Mouse (Mus musculus) liver, embryonic 16.5 days (tissue): ENCODE measurements around the gene Shmt2. TPM values are rescaled to one million over a fixed set of nuclear protein-coding genes. Genes with fewer than 3 reads are reported as not detected.

ENCODE experiments used
- ATAC-seq: fragments of 200-750 bp; cut with Nextera tagmentation; 2 replicates; pipeline ENCODE4 v1.8.0; 2017; ENCODE audit warnings: low read depth, mild to moderate bottlenecking, moderate number of reproducible peaks, moderate library complexity
- H3K27ac ChIP-seq: fragments of 300-500 bp; sonication (generic); 2 replicates; pipeline ENCODE4 v1.5.1; 2014; ENCODE audit warnings: mild to moderate bottlenecking, low read length
- H3K27me3 ChIP-seq: fragments of 300-500 bp; sonication (generic); 2 replicates; pipeline ENCODE4 v1.6.1; 2014; ENCODE audit warnings: low read depth, low read length, mixed read lengths; ENCODE audit not compliant: control insufficient read depth, insufficient read depth
- H3K36me3 ChIP-seq: fragments of 300-500 bp; sonication (generic); 2 replicates; pipeline ENCODE4 v1.6.1; 2014; ENCODE audit warnings: mild to moderate bottlenecking; ENCODE audit not compliant: control insufficient read depth, insufficient read depth
- H3K4me1 ChIP-seq: fragments of 300-500 bp; sonication (generic); 2 replicates; pipeline ENCODE4 v1.6.1; 2014; ENCODE audit warnings: low read depth, low read length, mixed read lengths; ENCODE audit not compliant: control insufficient read depth
- H3K4me2 ChIP-seq: fragments of 300-500 bp; sonication (generic); 2 replicates; pipeline ENCODE4 v1.6.1; 2014; ENCODE audit warnings: low read depth, low read length, mixed read lengths
- H3K4me3 ChIP-seq: fragments of 300-500 bp; sonication (generic); 2 replicates; pipeline ENCODE4 v1.5.1; 2014; ENCODE audit warnings: low read depth, mild to moderate bottlenecking, low read length
- H3K9ac ChIP-seq: fragments of 300-500 bp; sonication (generic); 2 replicates; pipeline ENCODE4 v1.6.1; 2014; ENCODE audit warnings: low read depth, low read length
- H3K9me3 ChIP-seq: fragments of 300-500 bp; sonication (generic); replicated peaks from 2 replicates; pipeline ENCODE4 v1.6.1; 2016; ENCODE audit warnings: low read length; ENCODE audit not compliant: control insufficient read depth
- WGBS: fragments of 180-500 bp; shearing (Covaris S2); extraction: QIAGEN DNeasy Blood & Tissue Kit; methylation state at CpG from one replicate; pipeline ENCODE4 v1.1.7; 2014; ENCODE audit not compliant: insufficient replicate concordance; 5-methylcytosine and 5-hydroxymethylcytosine counted together
- polyA plus RNA-seq: library from polyadenylated mRNA; unstranded; fragments of >200 nt; fragmentation: Nextera tagmentation; extraction: Ambion mirVana; gene quantifications from 2 replicates; pipeline ENCODE4 v1.2.1, GENCODE M21; 2015

The Shmt2 gene
- polyA plus RNA-seq, 1 experiment from 2014 or later = 183 TPM

- 6% methylated on average over 11 of the region's 11 CpGs for WGBS
- H3K36me3 ChIP-seq = no peaks in the 10 kb centered on the region
- H3K9ac ChIP-seq = no peak overlapping the region
- no peak for ATAC-seq
- no peak overlapping the region for H3K4me3 ChIP-seq
- H3K27me3 ChIP-seq = peaks cover 71% of the 10 kb centered on the region
- H3K4me2 ChIP-seq = peak overlapping the region; percentile 65; the same call in 1 of the 2 replicates
- H3K9me3 ChIP-seq = no peaks in the 10 kb centered on the region
- H3K27ac ChIP-seq = no peak overlapping the region
- H3K4me1 ChIP-seq = peaks cover 46% of the 10 kb centered on the region
Measured at GRCm38 (mm10) chr10:127510895-127511617, 11.2 kb downstream of the Shmt2 start.

- Histone ChIP-seq H3K27ac (no peak overlapping the region), H3K4me3 (peak overlapping the region; percentile 38), H3K4me1 (peaks cover 36% of the 10 kb centered on the region), H3K9me3 (no peaks in the 10 kb centered on the region), H3K4me2 (peak overlapping the region; percentile 59; the same call in 1 of the 2 replicates), H3K9ac (no peak overlapping the region), H3K36me3 (no peaks in the 10 kb centered on the region), H3K27me3 (peaks cover 65% of the 10 kb centered on the region)
- ATAC-seq = no peak
- WGBS = 13% methylated on average over 17 of the region's 17 CpGs
Measured at GRCm38 (mm10) chr10:127509837-127510701, 12.2 kb downstream of the Shmt2 start.

- H3K9me3 ChIP-seq = no peaks in the 10 kb centered on the region
- H3K4me3 ChIP-seq = peak overlapping the region; percentile 38
- no peaks in the 10 kb centered on the region for H3K36me3 ChIP-seq
- peak overlapping the region; percentile 59 for H3K4me2 ChIP-seq
- 2% methylated on average over 35 of the region's 35 CpGs for WGBS
- ATAC-seq = no peak
- no peak overlapping the region for H3K9ac ChIP-seq
- H3K27ac ChIP-seq = no peak overlapping the region
- H3K4me1 ChIP-seq = peaks cover 28% of the 10 kb centered on the region
- H3K27me3 ChIP-seq = peaks cover 61% of the 10 kb centered on the region
Measured at GRCm38 (mm10) chr10:127509051-127509836, 13.0 kb downstream of the Shmt2 start.

GRCm38 (mm10) chr10:127508239-127508638 lies 14.0 kb downstream of the Shmt2 start:
- H3K4me3 ChIP-seq = no peak overlapping the region

GRCm38 (mm10) chr10:127500894-127501893 lies 21.1 kb downstream of the Shmt2 start, which contains the start of gene Stac3:
Gene Stac3 (plus strand): TSS chr10:127501686.
- Histone ChIP-seq H3K36me3 (peaks cover 13% of the 10 kb centered on the region), H3K27ac (no peak within 1 kb of the TSS), H3K9me3 (no peaks in the 10 kb centered on the region), H3K4me2 (no peak within 1 kb of the TSS), H3K4me1 (no peaks in the 10 kb centered on the region), H3K9ac (no peak within 1 kb of the TSS), H3K27me3 (no peaks in the 10 kb centered on the region), H3K4me3 (no peak within 1 kb of the TSS)
- 55% methylated on average over 13 of the region's 13 CpGs for WGBS
- no peak for ATAC-seq

More at GRCm38 (mm10) chr10:127508239-127508638, 14.0 kb downstream of the Shmt2 start:
- H3K9me3 ChIP-seq = no peaks in the 10 kb centered on the region
- H3K36me3 ChIP-seq = no peaks in the 10 kb centered on the region
- H3K27me3 ChIP-seq = peaks cover 52% of the 10 kb centered on the region
- H3K4me2 ChIP-seq = peak overlapping the region; percentile 59; the same call in 1 of the 2 replicates
- ATAC-seq = no peak
- no peak overlapping the region for H3K9ac ChIP-seq
- peaks cover 18% of the 10 kb centered on the region for H3K4me1 ChIP-seq
- 2% methylated on average over 15 of the region's 15 CpGs for WGBS
- H3K27ac ChIP-seq = no peak overlapping the region

DNA sequence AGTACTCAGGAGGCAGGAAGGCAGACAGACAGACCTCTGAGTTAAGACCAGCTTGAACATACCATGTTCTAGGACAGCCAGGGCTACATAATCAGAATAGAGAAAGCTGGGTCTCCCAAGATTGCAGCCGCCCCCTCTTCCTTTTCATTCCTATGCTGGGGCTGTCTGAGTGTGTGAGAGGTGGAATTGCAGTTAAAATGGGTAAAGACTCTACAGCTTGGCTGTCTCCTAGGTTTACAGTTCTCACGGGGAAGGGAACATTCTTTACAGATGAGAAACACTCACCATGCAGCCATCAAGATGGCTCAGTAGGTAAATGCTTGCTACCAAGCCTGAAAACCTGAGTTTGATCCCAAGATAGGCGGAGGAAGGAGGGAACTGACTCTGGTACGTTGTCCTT lies 22.2 kb downstream of the Shmt2 start:
- H3K4me3 ChIP-seq = no peak overlapping the region
- H3K36me3 ChIP-seq = peaks cover 20% of the 10 kb centered on the region
- H3K4me2 ChIP-seq = no peak overlapping the region
- no peak overlapping the region for H3K9ac ChIP-seq
- H3K27ac ChIP-seq = no peak overlapping the region
- H3K27me3 ChIP-seq = no peaks in the 10 kb centered on the region
- 67% methylated on average over 4 of the region's 4 CpGs for WGBS
- ATAC-seq = no peak
- H3K9me3 ChIP-seq = no peaks in the 10 kb centered on the region
- H3K4me1 ChIP-seq = no peaks in the 10 kb centered on the region

GRCm38 (mm10) chr10:127499516-127499915 lies 22.7 kb downstream of the Shmt2 start:
- H3K4me2 ChIP-seq = no peak overlapping the region
- WGBS = 78% methylated on average over 5 of the region's 5 CpGs
- H3K4me3 ChIP-seq = no peak overlapping the region
- H3K9me3 ChIP-seq = no peaks in the 10 kb centered on the region
- peaks cover 25% of the 10 kb centered on the region for H3K36me3 ChIP-seq
- H3K27ac ChIP-seq = no peak overlapping the region
- no peaks in the 10 kb centered on the region for H3K4me1 ChIP-seq
- ATAC-seq = no peak
- no peak overlapping the region for H3K9ac ChIP-seq
- no peaks in the 10 kb centered on the region for H3K27me3 ChIP-seq

GRCm38 (mm10) chr10:127496156-127496555 lies 26.1 kb downstream of the Shmt2 start:
- H3K4me3 ChIP-seq = no peak overlapping the region
- H3K9ac ChIP-seq = no peak overlapping the region
- no peaks in the 10 kb centered on the region for H3K4me1 ChIP-seq
- no peaks in the 10 kb centered on the region for H3K27me3 ChIP-seq
- H3K36me3 ChIP-seq = peaks cover 36% of the 10 kb centered on the region
- ATAC-seq = no peak
- WGBS = 80% methylated on average over 3 of the region's 3 CpGs
- no peak overlapping the region for H3K27ac ChIP-seq
- no peak overlapping the region for H3K4me2 ChIP-seq
- H3K9me3 ChIP-seq = no peaks in the 10 kb centered on the region
